Mouse (Mus musculus) ovary, postnatal 14 days (tissue): ENCODE results near the gene Angpt4.

ENCODE experiments used
- DNase-seq: peaks from one replicate; pipeline ENCODE4 v3.0.0; 2022; ENCODE audit warnings: low spot score

The Angpt4 gene

GRCm38 (mm10) chr2:151910919-151911500 is at the start of gene Angpt4:
TSS of gene Angpt4 (plus strand) at chr2:151911210.
- DNase-seq: no peak

- no peak for DNase-seq
Observed at GRCm38 (mm10) chr2:151862257-151862810, 48.7 kb upstream of the Angpt4 start.

- no peak for DNase-seq
Observed at GRCm38 (mm10) chr2:151864941-151865340, 46.1 kb upstream of the Angpt4 start.

GRCm38 (mm10) chr2:151866487-151866886 is 44.5 kb upstream of the Angpt4 start:
- DNase-seq: peak; percentile 29

- DNase-seq: no peak
Observed at GRCm38 (mm10) chr2:151868196-151868595, 42.8 kb upstream of the Angpt4 start.

- DNase-seq: no peak
Observed at GRCm38 (mm10) chr2:151874551-151874950, 36.5 kb upstream of the Angpt4 start.

GRCm38 (mm10) chr2:151876012-151876485 is 35.0 kb upstream of the Angpt4 start:
- peak; percentile 60 for DNase-seq

- no peak for DNase-seq
Observed at GRCm38 (mm10) chr2:151878645-151879044, 32.4 kb upstream of the Angpt4 start.

GRCm38 (mm10) chr2:151879760-151880159 is 31.2 kb upstream of the Angpt4 start:
- no peak for DNase-seq

GRCm38 (mm10) chr2:151891031-151891430 is 20.0 kb upstream of the Angpt4 start:
- DNase-seq: no peak

- no peak for DNase-seq
Observed at GRCm38 (mm10) chr2:151893122-151893774, 17.8 kb upstream of the Angpt4 start.

GRCm38 (mm10) chr2:151894209-151894980 is 16.6 kb upstream of the Angpt4 start:
- DNase-seq: no peak

- no peak for DNase-seq
Observed at GRCm38 (mm10) chr2:151895911-151896310, 15.1 kb upstream of the Angpt4 start.

- DNase-seq: no peak
Observed at GRCm38 (mm10) chr2:151898106-151898505, 12.9 kb upstream of the Angpt4 start.

GRCm38 (mm10) chr2:151900845-151901244 is 10.2 kb upstream of the Angpt4 start:
- no peak for DNase-seq

- no peak for DNase-seq
Observed at GRCm38 (mm10) chr2:151903267-151903666, 7.7 kb upstream of the Angpt4 start.

- DNase-seq: no peak
Observed at GRCm38 (mm10) chr2:151903933-151904332, 7.1 kb upstream of the Angpt4 start.

- no peak for DNase-seq
Observed at GRCm38 (mm10) chr2:151904636-151905035, 6.4 kb upstream of the Angpt4 start.

GRCm38 (mm10) chr2:151907020-151907419 is 4.0 kb upstream of the Angpt4 start:
- DNase-seq: no peak

GRCm38 (mm10) chr2:151909386-151909785 is 1.6 kb upstream of the Angpt4 start:
- DNase-seq: no peak

- DNase-seq: no peak
Observed at GRCm38 (mm10) chr2:151910498-151910897, 512 bp upstream of the Angpt4 start.

- DNase-seq: no peak
Observed at GRCm38 (mm10) chr2:151911751-151912150, 741 bp downstream of the Angpt4 start.

- no peak for DNase-seq
Observed at GRCm38 (mm10) chr2:151914120-151914519, 3.1 kb downstream of the Angpt4 start.
